Mouse (Mus musculus) C2C12 (cell line): ENCODE data around the gene Abca7.

Experiments
- CEBPB ChIP-seq: IDR thresholded peaks from one replicate; pipeline ENCODE4 v1.6.1; 2011; ENCODE audit warnings: low read depth, mild to moderate bottlenecking, control low read depth, moderate library complexity
- CTCF ChIP-seq: IDR thresholded peaks from one replicate; pipeline ENCODE4 v1.5.1; 2011; ENCODE audit not compliant: control insufficient read depth, insufficient read depth, insufficient read length
- FOSL1 ChIP-seq: IDR thresholded peaks from one replicate; pipeline ENCODE4 v1.8.0; 2011; ENCODE audit warnings: mild to moderate bottlenecking, low read length; ENCODE audit not compliant: poor library complexity, insufficient read depth, severe bottlenecking
- MAX ChIP-seq: IDR thresholded peaks from one replicate; pipeline ENCODE4 v1.6.1; 2011; ENCODE audit warnings: mild to moderate bottlenecking, control low read depth
- MYOD1 ChIP-seq: IDR thresholded peaks from one replicate; pipeline ENCODE4 v1.6.1; 2011; ENCODE audit warnings: low read depth; ENCODE audit not compliant: control insufficient read depth, insufficient read length
- MYOG ChIP-seq: IDR thresholded peaks from one replicate; pipeline ENCODE4 v1.6.1; 2011; ENCODE audit not compliant: control insufficient read depth, insufficient read length; ENCODE audit errors: extremely low read depth
- USF1 ChIP-seq: IDR thresholded peaks from one replicate; pipeline ENCODE4 v1.6.1; 2011; ENCODE audit warnings: low read depth, mild to moderate bottlenecking, control low read depth, moderate library complexity

- TF ChIP-seq CTCF (no peak), MYOG (no peak), MYOD1 (no peak), CEBPB (no peak), MAX (no peak), USF1 (no peak), FOSL1 (no peak)
Measured at GRCm38 (mm10) chr10:79989272-79989786, 7.0 kb upstream of the Abca7 start.
